Mouse (Mus musculus) adrenal gland, postnatal 14 days (tissue): ENCODE results near the gene Gipc3. TPM values are rescaled to one million over a fixed set of nuclear protein-coding genes. Genes with fewer than 3 reads are reported as not detected.
A peak's percentile ranks its signal among the peaks of the same experiment; 100 is the strongest.

Source experiments
- DNase-seq: peaks from one replicate; pipeline ENCODE4 v3.0.0; 2021; ENCODE audit warnings: mixed read lengths
- total RNA-seq: library from RNA; stranded (reverse); gene quantifications from 2 replicates; pipeline ENCODE4 v1.2.3, GENCODE M21; 2021

The Gipc3 gene
- total RNA-seq, 1 experiment from 2014 or later: 4.6 TPM

DNA sequence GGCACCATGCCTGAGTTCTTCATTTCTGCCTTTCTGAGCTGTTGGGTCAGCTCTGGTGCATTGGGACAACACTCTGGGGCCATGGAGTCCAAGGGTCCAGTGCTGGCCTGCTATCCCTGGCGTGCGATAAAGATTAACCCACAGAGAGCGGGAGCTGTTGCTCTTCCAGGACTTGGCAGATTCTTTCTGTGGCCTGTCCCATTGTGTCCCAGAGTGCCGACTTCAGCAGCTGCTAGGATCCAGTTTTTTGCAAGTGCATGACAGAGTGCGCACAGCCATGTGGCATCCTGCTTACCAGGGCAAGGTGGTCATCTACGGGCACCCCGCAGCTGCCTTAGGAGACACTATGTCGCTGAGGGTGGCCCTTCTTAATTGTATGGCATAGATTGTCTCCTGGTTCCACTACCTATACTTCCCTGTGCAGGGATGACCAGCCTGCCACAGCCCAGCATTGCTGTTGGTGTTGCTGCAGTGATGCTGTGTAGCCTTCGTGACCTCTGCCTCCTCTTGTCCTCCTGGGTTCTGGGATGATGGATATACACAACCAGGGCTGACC, 42.6 kb downstream of the Gipc3 start:
- no peak for DNase-seq

DNA sequence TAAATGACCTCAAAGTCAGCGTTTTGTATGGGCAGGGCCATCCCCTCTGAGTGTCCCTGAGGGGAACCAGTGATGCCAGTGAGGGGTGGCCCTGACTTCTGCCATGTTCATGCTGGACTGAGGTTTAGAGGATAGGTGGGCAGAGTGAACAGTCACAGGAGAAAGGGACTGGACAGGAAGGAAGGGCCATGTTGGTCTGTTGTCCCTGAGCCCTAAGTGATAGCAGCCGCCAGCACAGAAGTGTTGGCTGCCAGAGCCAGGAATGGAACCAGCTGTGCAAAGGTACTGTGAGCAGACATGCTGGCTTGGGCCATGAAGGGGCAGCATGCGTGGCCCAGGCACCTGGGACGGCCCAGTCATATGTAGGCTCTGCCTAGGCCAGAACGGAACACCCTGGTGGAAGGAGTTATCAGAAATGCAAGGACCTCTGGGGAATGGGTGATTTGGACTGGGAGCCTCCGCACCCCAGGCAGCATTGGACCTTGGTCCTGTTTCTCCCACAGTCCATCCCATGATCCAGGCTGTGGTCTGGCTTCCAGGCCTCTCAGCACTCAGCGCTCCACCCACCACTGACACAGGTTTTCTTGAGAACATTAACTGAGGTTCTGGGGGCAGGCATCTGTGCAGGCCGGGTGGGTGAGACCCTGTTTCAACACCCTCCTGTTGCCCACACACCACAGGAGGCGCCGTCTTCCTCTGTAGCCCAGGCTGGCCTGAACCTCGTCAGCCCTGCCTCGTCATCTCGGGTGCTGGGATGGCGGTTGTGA, 43.3 kb downstream of the Gipc3 start:
- DNase-seq: no peak

DNA sequence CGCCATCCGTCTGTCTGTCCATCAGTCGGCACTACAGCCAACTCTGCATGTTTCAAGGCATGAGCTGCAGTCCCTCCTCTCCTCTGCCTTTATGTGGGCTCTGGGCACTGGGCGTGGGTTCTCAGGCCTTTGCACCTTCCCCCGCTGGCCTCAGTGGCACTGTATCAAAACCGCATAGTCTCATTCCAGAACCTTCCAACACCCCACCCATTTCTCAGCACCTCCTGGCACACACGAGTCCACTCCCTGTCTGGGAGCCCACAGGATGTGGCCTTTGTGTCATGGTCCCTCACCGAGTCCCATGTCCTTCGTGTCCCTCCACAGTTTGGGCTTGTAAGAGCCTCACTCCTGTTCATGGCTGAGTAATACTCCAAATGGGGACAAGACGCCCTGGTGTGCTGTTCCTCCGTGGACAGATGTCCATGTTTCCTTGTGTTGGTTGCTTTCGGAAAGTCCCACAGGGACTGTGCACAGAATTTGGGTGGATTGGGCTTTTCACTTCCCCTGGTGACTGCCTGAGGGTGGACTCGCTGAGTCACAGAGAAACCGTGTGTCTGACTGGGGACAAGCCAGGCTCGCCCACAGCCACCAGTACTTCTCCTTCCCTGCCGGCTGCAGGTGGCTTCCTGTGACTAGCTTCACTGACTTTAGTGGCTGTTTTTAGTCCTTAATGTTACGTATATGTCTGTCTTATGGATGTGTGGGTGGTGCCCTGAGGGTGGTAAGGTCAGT, 44.5 kb downstream of the Gipc3 start:
- no peak for DNase-seq

DNA sequence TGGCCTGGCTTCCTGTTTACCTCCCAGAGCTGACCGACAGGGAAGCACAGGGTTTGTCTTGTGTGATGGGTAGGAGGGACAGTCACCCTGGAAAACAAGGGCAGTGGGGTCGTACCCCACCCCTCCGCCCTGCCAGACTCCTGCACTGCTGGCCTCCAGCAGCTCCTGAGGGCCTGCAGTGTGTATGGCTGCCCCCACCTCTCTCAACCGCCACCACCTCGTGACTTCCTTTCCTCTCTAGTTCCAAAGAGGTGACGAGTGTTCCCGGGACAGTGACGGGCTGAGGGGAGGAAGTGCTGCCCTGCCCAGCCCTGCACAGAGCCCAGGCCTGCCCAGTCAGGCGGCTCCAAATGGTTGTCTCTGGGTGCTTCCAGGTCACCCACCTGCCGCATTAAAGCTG, 45.2 kb downstream of the Gipc3 start:
- peak; percentile 66 for DNase-seq

DNA sequence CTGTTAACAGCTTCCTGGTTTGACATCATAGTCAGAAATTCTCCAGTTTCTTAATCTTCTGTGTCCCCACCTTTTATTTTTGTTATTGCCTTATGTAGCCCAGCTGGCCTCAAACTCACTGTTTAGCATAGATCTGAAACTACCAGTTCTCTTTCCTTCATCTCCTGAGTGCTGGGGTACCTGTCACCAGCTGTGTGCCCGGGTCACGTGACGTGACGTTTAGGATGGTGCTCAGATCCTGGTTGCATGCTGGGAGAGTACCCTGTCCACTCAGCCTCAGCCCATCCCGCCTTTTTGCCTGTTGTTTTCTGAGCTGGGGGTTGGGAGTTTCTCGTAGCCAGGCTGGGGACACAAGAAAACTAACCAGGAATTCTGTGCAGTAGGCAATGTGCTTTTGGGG, 45.8 kb downstream of the Gipc3 start:
- no peak for DNase-seq

DNA sequence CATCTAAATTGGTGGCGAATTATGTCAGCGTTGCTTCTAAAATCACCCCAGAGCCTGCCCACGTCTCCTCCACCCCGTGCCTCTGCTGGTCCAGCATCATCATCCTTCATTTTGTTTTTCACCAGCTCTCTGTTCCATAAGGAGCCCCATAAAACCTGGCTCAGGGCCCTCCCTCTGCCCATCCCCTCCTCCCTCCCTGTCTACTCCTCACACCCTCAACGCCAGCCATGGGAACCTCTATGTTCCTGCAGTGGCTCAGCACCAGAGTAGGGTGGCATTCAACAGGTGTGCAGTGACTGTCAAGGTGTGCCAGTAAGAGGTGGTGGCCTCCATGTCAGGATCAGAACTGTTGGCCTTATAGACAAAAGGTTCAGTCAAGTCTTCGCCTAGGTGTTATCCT, 47.9 kb downstream of the Gipc3 start:
- DNase-seq: no peak

DNA sequence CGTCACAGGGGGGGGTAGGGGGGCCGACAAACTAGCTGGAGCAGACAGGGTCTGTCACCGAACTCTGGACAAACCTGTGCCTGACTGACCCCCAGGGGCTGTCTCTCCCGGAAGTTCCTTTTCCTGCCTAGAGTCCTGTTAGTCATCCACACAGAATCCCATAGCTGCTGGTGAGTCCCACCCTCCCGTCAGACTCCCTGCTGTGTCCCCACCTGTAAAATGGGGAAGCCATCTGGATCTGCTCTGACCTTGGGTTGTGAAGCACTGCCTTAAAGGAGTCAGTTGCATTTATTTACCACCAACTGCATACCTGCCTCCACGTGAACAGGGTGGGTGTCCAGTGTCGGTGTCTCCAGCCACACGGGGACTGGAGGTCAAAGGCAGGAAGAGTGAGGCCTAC, 48.6 kb downstream of the Gipc3 start:
- no peak for DNase-seq

DNA sequence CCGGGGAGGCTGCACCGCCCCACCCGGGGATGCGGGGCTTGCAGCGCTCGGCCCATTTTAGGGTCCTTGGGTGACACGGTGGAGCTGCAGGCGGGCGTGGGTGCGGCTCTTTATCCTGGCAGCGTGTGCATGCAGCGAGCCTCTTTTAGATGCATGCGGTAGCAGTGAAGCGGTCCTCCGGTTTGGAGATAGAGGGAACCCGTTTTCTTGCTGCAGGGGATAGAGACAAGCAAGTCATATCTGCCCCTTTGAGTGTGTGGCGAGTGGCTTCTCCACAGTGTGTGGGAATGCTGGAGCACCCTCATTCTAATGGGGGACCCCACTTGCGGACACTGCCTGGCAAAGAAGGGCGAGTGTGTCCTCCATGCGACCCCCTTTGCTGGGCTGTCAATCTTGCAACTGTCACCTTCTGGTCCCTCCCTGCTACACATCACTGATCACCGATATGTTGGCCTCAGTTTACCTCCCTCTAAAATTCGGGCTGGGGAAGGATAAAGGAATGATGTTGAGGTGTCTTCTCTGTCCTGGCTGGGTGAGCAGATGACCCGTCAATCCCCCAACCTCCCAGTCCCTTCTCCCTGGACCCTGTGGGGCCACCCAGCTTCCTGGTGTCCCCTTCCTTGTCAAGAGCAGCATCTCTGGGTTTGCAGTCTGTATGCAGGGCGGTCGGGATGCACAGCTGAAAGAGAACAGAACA, 49.6 kb downstream of the Gipc3 start:
- DNase-seq: no peak

DNA sequence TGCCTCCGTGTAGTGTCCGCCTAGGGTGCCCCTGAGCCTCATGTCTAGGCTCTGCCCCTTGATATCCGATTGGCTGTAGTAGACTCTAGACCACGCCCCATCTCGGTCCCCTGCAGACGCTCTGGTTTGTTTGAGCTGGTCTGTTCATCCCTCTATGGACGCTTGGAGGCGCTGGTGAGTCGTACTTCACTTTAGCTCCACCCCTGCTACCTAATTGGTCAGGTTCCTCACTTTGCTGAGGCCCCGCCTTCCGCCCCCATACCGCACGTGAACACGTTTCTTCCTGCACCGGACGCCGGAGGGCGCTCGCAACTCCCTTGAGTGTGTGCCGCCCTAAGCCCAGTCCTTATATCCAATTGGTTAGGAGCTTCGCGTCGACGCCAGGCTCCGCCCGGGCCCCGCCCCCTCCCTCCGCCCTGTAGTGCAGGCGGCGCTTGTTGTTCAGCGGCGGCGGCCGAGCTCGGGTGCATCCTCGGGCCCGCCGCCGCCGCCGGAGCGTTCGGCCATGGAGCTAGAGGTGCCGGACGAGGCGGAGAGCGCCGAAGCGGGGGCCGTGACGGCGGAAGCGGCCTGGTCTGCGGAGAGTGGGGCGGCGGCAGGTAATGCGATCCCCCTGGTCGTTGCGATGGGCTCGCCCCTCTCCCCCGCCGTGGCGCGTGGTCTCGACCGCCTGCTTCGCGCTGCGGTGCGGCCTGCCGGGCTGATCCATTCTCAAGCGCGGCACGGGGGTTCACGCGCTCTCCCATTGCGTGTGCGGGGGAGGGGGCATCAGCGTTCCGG, 50.3 kb downstream of the Gipc3 start, which contains the start of gene Pip5k1c:
TSS of gene Pip5k1c (plus strand) at position 410 of the 780 bp plus-strand sequence.
- DNase-seq: peak; percentile 99

DNA sequence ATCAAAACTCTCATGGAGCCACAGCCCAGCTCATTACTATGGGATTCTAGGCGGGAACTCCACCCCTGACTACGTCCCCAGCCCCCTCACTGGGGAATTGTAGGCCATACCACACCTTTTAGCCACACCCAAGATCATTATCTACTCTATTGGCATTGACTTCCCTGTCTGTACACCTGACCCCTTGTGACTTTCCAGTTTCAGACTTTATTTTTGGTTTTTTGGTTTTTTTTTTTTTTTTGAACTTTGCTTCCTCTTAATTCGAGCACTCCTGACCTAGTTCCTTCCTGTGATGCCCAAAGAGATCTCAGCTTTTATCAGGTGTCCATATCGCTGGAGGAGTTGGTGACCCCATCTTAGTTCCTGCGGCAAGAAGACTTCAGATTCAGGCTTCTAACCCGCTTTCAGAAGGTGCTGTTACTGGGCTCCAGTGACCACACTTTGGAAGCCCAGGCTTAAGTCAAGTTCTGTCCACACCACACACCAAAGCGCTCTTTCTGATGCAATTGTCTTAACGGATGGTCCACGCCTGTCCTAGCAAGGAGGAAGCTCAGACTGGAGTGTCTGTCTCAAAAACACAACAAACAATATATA, 51.5 kb downstream of the Gipc3 start, which contains the start of gene Tjp3:
TSS of gene Tjp3 (minus strand) at position 71 of the 594 bp plus-strand sequence.
- no peak for DNase-seq

DNA sequence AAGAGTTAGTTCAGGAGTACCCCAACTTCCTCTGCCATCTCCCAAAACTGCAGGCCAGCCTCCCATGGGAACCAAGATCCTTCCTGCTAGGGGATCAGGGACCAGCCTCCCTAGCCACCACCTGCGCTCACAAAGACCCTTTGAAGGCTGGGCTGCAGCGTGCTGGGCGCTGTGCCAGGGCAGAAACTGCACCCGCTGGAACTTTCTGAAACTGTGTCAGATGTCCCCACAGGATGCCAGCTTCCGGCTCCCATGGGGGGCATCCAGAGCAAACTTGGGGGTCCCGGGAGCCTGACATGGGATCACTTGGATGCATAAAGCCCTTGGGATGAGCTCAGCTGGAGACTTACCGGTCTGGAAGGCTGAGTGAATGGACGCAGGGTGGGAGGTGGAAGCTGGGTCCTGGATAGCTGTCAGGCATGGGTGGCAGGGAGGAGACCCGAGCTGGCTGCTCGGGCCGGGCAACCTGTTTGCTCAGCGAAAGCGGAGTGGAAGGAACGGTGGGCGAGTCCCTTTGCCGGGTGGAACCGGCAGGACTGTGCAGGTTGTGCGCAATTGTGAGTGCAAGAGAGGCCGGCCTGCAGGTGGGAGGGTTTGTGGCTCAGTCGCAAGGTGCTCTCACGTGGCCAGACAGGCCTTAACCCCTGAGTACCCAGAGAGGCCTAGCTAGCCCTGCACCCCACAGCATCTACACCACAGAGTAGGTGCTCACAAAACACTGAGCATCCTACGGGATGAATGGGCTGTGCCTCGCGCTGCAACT, 52.2 kb downstream of the Gipc3 start:
- no peak for DNase-seq

DNA sequence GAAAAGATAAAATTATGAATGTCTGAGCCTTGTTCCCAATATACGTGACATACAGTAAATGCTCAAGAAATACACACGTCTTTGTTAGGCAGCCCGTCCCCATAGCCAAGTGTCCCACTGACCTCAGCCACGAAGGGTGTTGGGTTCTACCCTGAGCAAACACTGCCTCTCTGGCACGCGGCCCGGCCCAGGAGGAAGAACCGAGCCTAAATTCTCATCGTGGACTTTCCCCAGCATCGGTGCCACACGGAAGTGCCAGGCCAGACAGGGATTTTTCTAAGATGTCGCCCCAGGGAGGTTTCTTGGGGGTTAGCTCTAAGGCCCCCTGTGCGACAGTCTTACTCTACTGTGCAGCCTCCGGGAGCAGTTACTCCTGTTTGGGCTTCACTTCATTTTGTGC, 53.3 kb downstream of the Gipc3 start:
- DNase-seq: no peak

DNA sequence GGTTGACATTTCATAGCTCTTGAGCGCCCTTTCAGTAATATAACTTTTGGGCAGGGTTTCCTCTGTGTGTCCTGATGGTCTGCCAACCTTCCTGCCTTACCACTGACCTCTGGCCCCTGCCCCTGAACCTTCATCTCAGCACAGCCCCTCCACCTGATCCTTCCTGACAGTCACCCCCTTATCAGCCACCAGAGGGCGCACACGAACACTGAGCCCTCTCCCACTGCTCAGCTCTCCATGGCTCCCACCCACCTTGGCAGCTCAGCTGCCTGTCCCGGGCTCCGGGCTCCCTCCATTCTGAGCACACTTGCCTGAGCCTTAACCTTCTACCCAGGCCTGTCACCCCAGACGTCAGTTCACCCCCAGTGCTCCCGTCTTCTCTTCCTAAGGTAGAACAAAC, 53.8 kb downstream of the Gipc3 start:
- DNase-seq: peak; percentile 78

DNA sequence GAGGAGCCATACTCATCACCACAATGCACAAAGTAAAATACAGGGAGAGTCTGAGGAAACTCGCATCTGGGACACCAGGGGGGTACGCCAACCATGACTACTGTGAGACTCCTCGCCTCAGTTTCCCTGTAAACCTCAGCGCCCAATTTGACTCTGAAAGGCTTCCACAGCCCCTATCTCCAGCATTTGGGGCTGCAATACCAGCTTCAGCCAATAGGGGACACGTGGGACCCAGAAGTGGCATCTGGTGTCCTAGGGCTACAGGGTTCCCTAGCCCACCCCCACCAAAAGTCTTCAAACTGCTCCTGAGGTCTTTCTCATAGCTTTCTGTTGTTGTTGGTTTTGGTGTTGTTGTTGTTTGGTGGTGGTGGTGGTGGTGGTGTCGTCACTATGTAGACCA, 54.5 kb downstream of the Gipc3 start:
- peak; percentile 68 for DNase-seq

DNA sequence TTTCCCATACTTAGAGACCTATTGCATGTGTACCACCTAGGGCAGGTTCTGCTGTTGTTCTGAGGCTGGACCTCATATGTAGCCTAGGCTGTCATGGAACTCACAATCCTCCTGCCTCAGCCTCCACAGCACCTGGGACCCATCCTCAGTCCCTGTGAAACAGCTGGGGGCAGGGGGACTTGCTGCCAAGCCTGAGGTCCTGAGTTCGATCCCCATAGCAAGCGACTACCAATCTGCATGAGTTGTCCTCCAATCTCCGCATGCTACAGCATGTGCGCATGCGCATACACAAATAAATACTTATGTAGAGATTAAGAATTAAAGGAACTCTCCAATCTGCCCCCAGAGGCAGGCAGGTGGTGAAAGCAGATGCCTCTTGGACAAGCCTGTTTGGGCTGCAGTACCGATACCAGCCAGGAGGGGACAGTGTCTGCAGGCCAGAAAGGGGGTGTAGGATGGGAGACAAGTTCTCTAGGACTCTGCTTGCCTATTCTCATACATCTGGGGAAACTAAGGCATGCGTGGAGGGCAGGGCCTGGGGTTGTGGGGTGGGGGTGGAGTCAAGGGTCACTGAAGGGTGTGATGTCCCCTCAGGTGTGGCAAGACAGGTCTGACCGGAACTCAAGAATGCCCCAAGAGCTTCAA, 55.4 kb downstream of the Gipc3 start:
- DNase-seq: peak; percentile 84

DNA sequence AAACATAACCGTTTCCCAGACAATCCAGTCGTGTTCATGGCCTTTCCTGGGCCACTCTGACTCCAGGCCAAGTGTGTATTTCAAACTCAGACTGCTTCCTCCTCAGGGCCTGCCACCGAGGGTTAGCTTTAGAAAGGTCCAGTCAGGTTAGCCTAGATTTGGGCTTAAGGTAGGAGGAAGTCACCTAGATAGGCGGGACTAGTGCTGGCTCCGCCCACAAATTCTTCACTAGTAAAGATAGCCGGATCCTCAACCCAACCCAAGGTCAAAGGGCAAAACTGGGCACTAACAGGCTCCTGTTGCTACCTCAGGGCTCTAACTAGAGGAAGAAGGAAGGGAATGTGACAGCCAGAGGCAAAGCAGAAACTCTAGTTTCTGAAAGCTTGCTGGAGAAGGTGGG, 56.5 kb downstream of the Gipc3 start:
- no peak for DNase-seq

DNA sequence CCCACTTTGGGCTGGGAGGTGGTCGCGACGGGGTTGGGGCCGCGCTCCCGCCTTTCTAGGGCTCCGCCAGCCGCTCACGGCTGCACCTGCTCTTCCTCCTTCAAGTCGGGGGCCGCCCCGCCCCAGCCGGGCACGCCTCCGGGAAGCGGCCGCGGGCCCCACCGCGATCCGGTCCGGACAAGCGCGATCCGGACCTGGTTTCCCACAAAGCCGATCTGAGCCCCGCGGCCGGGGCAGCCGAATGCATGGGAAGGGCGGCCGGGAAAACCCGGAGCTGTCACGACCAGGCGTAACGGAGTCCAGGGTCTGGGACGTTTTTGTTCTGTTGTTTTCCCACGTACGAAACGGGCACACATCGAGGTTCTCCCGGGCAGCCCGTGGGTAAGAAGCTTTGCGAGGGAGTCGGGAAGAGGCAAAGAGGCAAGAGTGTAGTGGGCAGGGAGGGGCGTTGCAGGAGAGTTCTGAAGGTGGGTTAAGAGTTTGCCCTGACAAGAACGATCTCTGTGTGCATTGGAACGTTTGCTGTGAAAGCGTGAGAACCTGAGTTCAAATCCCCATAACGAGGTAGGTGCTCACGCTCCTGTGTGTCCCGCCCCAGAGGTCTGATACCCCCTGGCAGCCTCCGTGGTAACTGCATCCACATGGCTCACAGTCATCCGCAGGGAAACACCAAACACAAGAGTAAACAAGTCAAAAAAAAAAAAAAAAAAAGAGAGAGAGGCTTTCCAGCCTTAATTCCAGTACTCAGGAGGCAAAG, 57.2 kb downstream of the Gipc3 start:
- DNase-seq: peak; percentile 95
